Mouse (Mus musculus): ENCODE measurements at regions not wholly inside any gene's neighbourhood (a gene's known extent, or its start where the extent isn't known, plus 50 kb on each side); places are given as distances from the start of the nearest gene placed in this dataset.

GRCm38 (mm10) chr12:90946528-90946918 lies 208.3 kb upstream of the Dio2 start:
- ATAC-seq, result no peak
- H3K4me3 ChIP-seq (ENCODE audit: low read length), result no peak overlapping the region
- H3K4me1 ChIP-seq (ENCODE audit: control insufficient read depth, insufficient read depth, low read depth, low read length), result no peaks in the 10 kb centered on the region
- 89% methylated on average over 4 of the region's 4 CpGs for WGBS
- no peaks in the 10 kb centered on the region for H3K27me3 ChIP-seq (replicated peaks; ENCODE audit: control insufficient read depth, insufficient read depth, low read length)
- H3K9me3 ChIP-seq (ENCODE audit: control insufficient read depth, low read length), result no peaks in the 10 kb centered on the region
- no peak overlapping the region for H3K27ac ChIP-seq (ENCODE audit: low read depth, low read length)
- H3K9ac ChIP-seq (ENCODE audit: low read depth, low read length), result no peak overlapping the region
- H3K36me3 ChIP-seq (ENCODE audit: control insufficient read depth, insufficient read depth, low read length), result no peaks in the 10 kb centered on the region
- H3K4me2 ChIP-seq (ENCODE audit: low read length), result no peak overlapping the region

GRCm38 (mm10) chr12:90945743-90946527 lies 207.7 kb upstream of the Dio2 start:
- no peaks in the 10 kb centered on the region for H3K27me3 ChIP-seq (replicated peaks; ENCODE audit: control insufficient read depth, insufficient read depth, low read length)
- H3K4me3 ChIP-seq (ENCODE audit: low read length), result no peak overlapping the region
- H3K4me2 ChIP-seq (ENCODE audit: low read length), result no peak overlapping the region
- H3K4me1 ChIP-seq (ENCODE audit: control insufficient read depth, insufficient read depth, low read depth, low read length), result no peaks in the 10 kb centered on the region
- ATAC-seq, result no peak
- H3K27ac ChIP-seq (ENCODE audit: low read depth, low read length), result no peak overlapping the region
- no peaks in the 10 kb centered on the region for H3K36me3 ChIP-seq (ENCODE audit: control insufficient read depth, insufficient read depth, low read length)
- no peaks in the 10 kb centered on the region for H3K9me3 ChIP-seq (ENCODE audit: control insufficient read depth, low read length)
- H3K9ac ChIP-seq (ENCODE audit: low read depth, low read length), result no peak overlapping the region
- 74% methylated on average over 6 of the region's 6 CpGs for WGBS

DNA sequence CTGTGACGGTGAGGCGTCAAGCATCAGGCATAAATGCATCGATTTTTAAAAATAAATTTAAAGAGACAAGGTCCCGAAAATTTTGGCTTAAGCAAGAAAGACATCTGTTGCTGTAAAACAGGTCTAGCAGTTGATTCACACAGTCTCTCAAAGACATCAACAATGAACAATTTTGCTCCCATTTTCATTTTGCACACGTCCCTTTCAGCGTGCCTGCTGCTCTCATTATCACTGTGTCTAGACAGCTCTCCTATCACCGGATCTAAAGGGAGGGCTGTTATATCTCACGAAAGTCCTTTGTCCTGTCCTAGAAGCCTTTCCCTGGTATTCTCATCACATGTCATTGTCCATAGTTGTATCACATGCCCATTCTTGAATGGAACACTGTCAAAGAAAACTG lies 194.4 kb upstream of the Dio2 start:
- no peaks in the 10 kb centered on the region for H3K36me3 ChIP-seq (ENCODE audit: control insufficient read depth, insufficient read depth, low read length)
- H3K27me3 ChIP-seq (replicated peaks; ENCODE audit: control insufficient read depth, insufficient read depth, low read length), result no peaks in the 10 kb centered on the region
- H3K4me3 ChIP-seq (ENCODE audit: low read length), result no peak overlapping the region
- ATAC-seq, result no peak
- no peaks in the 10 kb centered on the region for H3K9me3 ChIP-seq (ENCODE audit: control insufficient read depth, low read length)
- H3K9ac ChIP-seq (ENCODE audit: low read depth, low read length), result no peak overlapping the region
- H3K27ac ChIP-seq (ENCODE audit: low read depth, low read length), result no peak overlapping the region
- WGBS, result 90% methylated on average over 8 of the region's 8 CpGs
- H3K4me2 ChIP-seq (ENCODE audit: low read length), result no peak overlapping the region
- no peaks in the 10 kb centered on the region for H3K4me1 ChIP-seq (ENCODE audit: control insufficient read depth, insufficient read depth, low read depth, low read length)

- WGBS, result 84% methylated on average over 5 of the region's 5 CpGs
Observed at GRCm38 (mm10) chr12:90932201-90932600, 194.0 kb upstream of the Dio2 start.

DNA sequence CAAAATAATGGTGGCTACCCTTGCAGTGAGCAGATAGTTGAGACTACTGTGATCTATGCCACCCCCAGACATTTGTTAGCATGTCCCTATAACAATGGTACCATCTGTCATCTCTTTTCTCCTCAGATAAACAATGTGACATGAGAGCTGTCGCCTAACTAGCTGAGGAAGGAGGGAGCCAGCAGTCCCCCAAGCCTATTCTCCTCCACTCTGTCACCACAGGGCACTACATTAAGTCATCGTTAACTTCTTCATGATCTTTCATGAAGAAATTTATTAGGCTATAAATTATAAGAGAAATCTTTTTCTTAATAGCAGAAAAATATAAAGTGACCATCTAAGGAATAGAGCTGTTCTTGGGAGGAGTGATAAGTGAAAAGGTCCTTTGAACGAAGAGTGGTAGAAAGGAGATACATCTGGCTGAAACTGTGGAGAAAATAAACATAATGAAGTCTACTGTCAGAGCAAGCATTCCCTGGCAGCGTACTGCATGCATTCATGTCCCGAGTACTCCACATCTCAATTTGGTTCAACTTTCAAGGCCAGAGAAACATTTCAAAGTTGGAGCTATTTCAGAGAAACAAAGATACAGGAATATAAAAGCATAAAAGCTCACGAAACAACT lies 192.0 kb upstream of the Dio2 start:
- no peaks in the 10 kb centered on the region for H3K9me3 ChIP-seq (ENCODE audit: control insufficient read depth, low read length)
- no peak overlapping the region for H3K4me2 ChIP-seq (ENCODE audit: low read length)
- no peak for ATAC-seq
- no peaks in the 10 kb centered on the region for H3K36me3 ChIP-seq (ENCODE audit: control insufficient read depth, insufficient read depth, low read length)
- no peaks in the 10 kb centered on the region for H3K27me3 ChIP-seq (replicated peaks; ENCODE audit: control insufficient read depth, insufficient read depth, low read length)
- H3K27ac ChIP-seq (ENCODE audit: low read depth, low read length), result no peak overlapping the region
- 76% methylated on average over 6 of the region's 6 CpGs for whole genome bisulfite sequencing
- no peak overlapping the region for H3K9ac ChIP-seq (ENCODE audit: low read depth, low read length)
- H3K4me1 ChIP-seq (ENCODE audit: control insufficient read depth, insufficient read depth, low read depth, low read length), result no peaks in the 10 kb centered on the region
- H3K4me3 ChIP-seq (ENCODE audit: low read length), result no peak overlapping the region

More at GRCm38 (mm10) chr12:90932201-90932600, 194.0 kb upstream of the Dio2 start:
- H3K4me1 ChIP-seq (ENCODE audit: control insufficient read depth, insufficient read depth, low read depth, low read length), result no peaks in the 10 kb centered on the region
- H3K4me2 ChIP-seq (ENCODE audit: low read length), result no peak overlapping the region
- ATAC-seq, result no peak
- H3K36me3 ChIP-seq (ENCODE audit: control insufficient read depth, insufficient read depth, low read length), result no peaks in the 10 kb centered on the region
- no peaks in the 10 kb centered on the region for H3K27me3 ChIP-seq (replicated peaks; ENCODE audit: control insufficient read depth, insufficient read depth, low read length)
- H3K9ac ChIP-seq (ENCODE audit: low read depth, low read length), result no peak overlapping the region
- H3K27ac ChIP-seq (ENCODE audit: low read depth, low read length), result no peak overlapping the region
- H3K9me3 ChIP-seq (ENCODE audit: control insufficient read depth, low read length), result no peaks in the 10 kb centered on the region
- no peak overlapping the region for H3K4me3 ChIP-seq (ENCODE audit: low read length)

- ATAC-seq, result no peak
Observed at GRCm38 (mm10) chr12:90923603-90924002, 185.4 kb upstream of the Dio2 start.

GRCm38 (mm10) chr12:90923148-90923547 lies 184.9 kb upstream of the Dio2 start:
- H3K4me1 ChIP-seq (ENCODE audit: control insufficient read depth, insufficient read depth, low read depth, low read length), result no peaks in the 10 kb centered on the region
- no peak for ATAC-seq
- no peak overlapping the region for H3K4me2 ChIP-seq (ENCODE audit: low read length)
- H3K9ac ChIP-seq (ENCODE audit: low read depth, low read length), result no peak overlapping the region
- no peak overlapping the region for H3K27ac ChIP-seq (ENCODE audit: low read depth, low read length)
- no peak overlapping the region for H3K4me3 ChIP-seq (ENCODE audit: low read length)
- no peaks in the 10 kb centered on the region for H3K9me3 ChIP-seq (ENCODE audit: control insufficient read depth, low read length)
- 84% methylated on average over 3 of the region's 3 CpGs for WGBS
- H3K27me3 ChIP-seq (replicated peaks; ENCODE audit: control insufficient read depth, insufficient read depth, low read length), result no peaks in the 10 kb centered on the region
- no peaks in the 10 kb centered on the region for H3K36me3 ChIP-seq (ENCODE audit: control insufficient read depth, insufficient read depth, low read length)

More at GRCm38 (mm10) chr12:90923603-90924002, 185.4 kb upstream of the Dio2 start:
- Histone ChIP-seq H3K9ac (ENCODE audit: low read depth, low read length) (no peak overlapping the region), H3K9me3 (ENCODE audit: control insufficient read depth, low read length) (no peaks in the 10 kb centered on the region), H3K27ac (ENCODE audit: low read depth, low read length) (no peak overlapping the region), H3K4me3 (ENCODE audit: low read length) (no peak overlapping the region), H3K36me3 (ENCODE audit: control insufficient read depth, insufficient read depth, low read length) (no peaks in the 10 kb centered on the region), H3K27me3 (replicated peaks; ENCODE audit: control insufficient read depth, insufficient read depth, low read length) (no peaks in the 10 kb centered on the region), H3K4me2 (ENCODE audit: low read length) (no peak overlapping the region), H3K4me1 (ENCODE audit: control insufficient read depth, insufficient read depth, low read depth, low read length) (no peaks in the 10 kb centered on the region)
- 75% methylated on average over 2 of the region's 2 CpGs for WGBS

GRCm38 (mm10) chr12:90921227-90921626 lies 183.0 kb upstream of the Dio2 start:
- Histone ChIP-seq H3K9ac (ENCODE audit: low read depth, low read length) (no peak overlapping the region), H3K9me3 (ENCODE audit: control insufficient read depth, low read length) (no peaks in the 10 kb centered on the region), H3K27me3 (replicated peaks; ENCODE audit: control insufficient read depth, insufficient read depth, low read length) (no peaks in the 10 kb centered on the region), H3K36me3 (ENCODE audit: control insufficient read depth, insufficient read depth, low read length) (no peaks in the 10 kb centered on the region), H3K4me1 (ENCODE audit: control insufficient read depth, insufficient read depth, low read depth, low read length) (peaks cover 3% of the 10 kb centered on the region; the same call in 1 of the 2 replicates), H3K4me3 (ENCODE audit: low read length) (no peak overlapping the region), H3K4me2 (ENCODE audit: low read length) (no peak overlapping the region), H3K27ac (ENCODE audit: low read depth, low read length) (no peak overlapping the region)
- WGBS, result 93% methylated on average over 4 of the region's 4 CpGs
- no peak for ATAC-seq

GRCm38 (mm10) chr12:90915929-90916713 lies 177.9 kb upstream of the Dio2 start:
- Histone ChIP-seq H3K4me2 (ENCODE audit: low read length) (no peak overlapping the region), H3K9ac (ENCODE audit: low read depth, low read length) (no peak overlapping the region), H3K4me1 (ENCODE audit: control insufficient read depth, insufficient read depth, low read depth, low read length) (peaks cover 3% of the 10 kb centered on the region; the same call in 1 of the 2 replicates), H3K36me3 (ENCODE audit: control insufficient read depth, insufficient read depth, low read length) (no peaks in the 10 kb centered on the region), H3K4me3 (ENCODE audit: low read length) (no peak overlapping the region), H3K27me3 (replicated peaks; ENCODE audit: control insufficient read depth, insufficient read depth, low read length) (no peaks in the 10 kb centered on the region), H3K27ac (ENCODE audit: low read depth, low read length) (peak overlapping the region; percentile 17; the same call in 1 of the 2 replicates), H3K9me3 (ENCODE audit: control insufficient read depth, low read length) (no peaks in the 10 kb centered on the region)
- peak; percentile 96 for ATAC-seq
- WGBS, result 50% methylated on average over 11 of the region's 11 CpGs
